Mouse (Mus musculus) embryonic facial prominence, embryonic 15.5 days (tissue): ENCODE results near the gene Tchp. TPM values are rescaled to one million over a fixed set of nuclear protein-coding genes. Genes with fewer than 3 reads are reported as not detected.
A peak's percentile ranks its signal among the peaks of the same experiment; 100 is the strongest.

ENCODE experiments used
- ATAC-seq: fragments of 200-750 bp; cut with Nextera tagmentation; 2 replicates; pipeline ENCODE4 v1.8.0; 2017; ENCODE audit warnings: low read depth, moderate TSS enrichment; ENCODE audit not compliant: insufficient number of reproducible peaks, low FRiP score, low TSS enrichment
- H3K27ac ChIP-seq: fragments of 300-500 bp; sonication (generic); replicated peaks from 2 replicates; pipeline ENCODE4 v1.5.1; 2015; ENCODE audit warnings: mild to moderate bottlenecking, inconsistent platforms
- H3K27me3 ChIP-seq: fragments of 300-500 bp; sonication (generic); 2 replicates; pipeline ENCODE4 v1.6.1; 2015; ENCODE audit warnings: inconsistent platforms
- H3K36me3 ChIP-seq: fragments of 300-500 bp; sonication (generic); 2 replicates; pipeline ENCODE4 v1.6.1; 2015; ENCODE audit warnings: mild to moderate bottlenecking, inconsistent platforms
- H3K4me1 ChIP-seq: fragments of 300-500 bp; sonication (generic); 2 replicates; pipeline ENCODE4 v1.6.1; 2015; ENCODE audit warnings: inconsistent platforms
- H3K4me2 ChIP-seq: fragments of 300-500 bp; sonication (generic); replicated peaks from 2 replicates; pipeline ENCODE4 v1.6.1; 2015; ENCODE audit warnings: mild to moderate bottlenecking, inconsistent platforms
- H3K4me3 ChIP-seq: fragments of 300-500 bp; sonication (generic); replicated peaks from 2 replicates; pipeline ENCODE4 v1.5.1; 2015; ENCODE audit warnings: mild to moderate bottlenecking, inconsistent platforms
- H3K9ac ChIP-seq: fragments of 300-500 bp; sonication (generic); 2 replicates; pipeline ENCODE4 v1.6.1; 2015; ENCODE audit warnings: inconsistent platforms
- H3K9me3 ChIP-seq: fragments of 300-500 bp; sonication (generic); replicated peaks from 2 replicates; pipeline ENCODE4 v1.6.1; 2016; ENCODE audit warnings: inconsistent platforms
- WGBS: fragments of 180-500 bp; shearing (Covaris S2); methylation state at CpG from one replicate; pipeline ENCODE4 v1.1.7; 2015; 5-methylcytosine and 5-hydroxymethylcytosine counted together
- polyA plus RNA-seq: library from polyadenylated mRNA; unstranded; fragments of >200 nt; fragmentation: Nextera tagmentation; extraction: Ambion mirVana; gene quantifications from 2 replicates; pipeline ENCODE4 v1.2.1, GENCODE M21; 2015

The Tchp gene
- polyA plus RNA-seq, 1 experiment from 2014 or later, result 17.4 TPM

GRCm38 (mm10) chr5:114680676-114681285 lies 26.8 kb upstream of the Tchp start:
- no peak overlapping the region for H3K9ac ChIP-seq
- peaks cover 16% of the 10 kb centered on the region for H3K36me3 ChIP-seq
- H3K9me3 ChIP-seq, result no peaks in the 10 kb centered on the region
- H3K27ac ChIP-seq, result peak overlapping the region; percentile 63
- 47% methylated on average over 19 of the region's 19 CpGs for WGBS
- H3K4me3 ChIP-seq, result no peak overlapping the region
- H3K4me2 ChIP-seq, result no peak overlapping the region
- H3K27me3 ChIP-seq, result no peaks in the 10 kb centered on the region
- H3K4me1 ChIP-seq, result peaks cover 51% of the 10 kb centered on the region
- ATAC-seq, result no peak

- Histone ChIP-seq H3K27me3 (no peaks in the 10 kb centered on the region), H3K4me1 (peaks cover 51% of the 10 kb centered on the region), H3K9me3 (no peaks in the 10 kb centered on the region), H3K4me3 (no peak overlapping the region), H3K9ac (no peak overlapping the region), H3K4me2 (no peak overlapping the region), H3K36me3 (peaks cover 8% of the 10 kb centered on the region), H3K27ac (peak overlapping the region; percentile 63)
- WGBS, result 58% methylated on average over 8 of the region's 8 CpGs
- ATAC-seq, result no peak
Observed at GRCm38 (mm10) chr5:114681717-114682116, 25.8 kb upstream of the Tchp start.

- H3K27me3 ChIP-seq, result no peaks in the 10 kb centered on the region
- H3K27ac ChIP-seq, result no peak overlapping the region
- H3K36me3 ChIP-seq, result no peaks in the 10 kb centered on the region
- H3K9ac ChIP-seq, result no peak overlapping the region
- H3K4me3 ChIP-seq, result no peak overlapping the region
- WGBS, result 91% methylated on average over 5 of the region's 5 CpGs
- no peak for ATAC-seq
- H3K4me2 ChIP-seq, result no peak overlapping the region
- peaks cover 53% of the 10 kb centered on the region for H3K4me1 ChIP-seq
- H3K9me3 ChIP-seq, result no peaks in the 10 kb centered on the region
Observed at GRCm38 (mm10) chr5:114685986-114686385, 21.6 kb upstream of the Tchp start.

DNA sequence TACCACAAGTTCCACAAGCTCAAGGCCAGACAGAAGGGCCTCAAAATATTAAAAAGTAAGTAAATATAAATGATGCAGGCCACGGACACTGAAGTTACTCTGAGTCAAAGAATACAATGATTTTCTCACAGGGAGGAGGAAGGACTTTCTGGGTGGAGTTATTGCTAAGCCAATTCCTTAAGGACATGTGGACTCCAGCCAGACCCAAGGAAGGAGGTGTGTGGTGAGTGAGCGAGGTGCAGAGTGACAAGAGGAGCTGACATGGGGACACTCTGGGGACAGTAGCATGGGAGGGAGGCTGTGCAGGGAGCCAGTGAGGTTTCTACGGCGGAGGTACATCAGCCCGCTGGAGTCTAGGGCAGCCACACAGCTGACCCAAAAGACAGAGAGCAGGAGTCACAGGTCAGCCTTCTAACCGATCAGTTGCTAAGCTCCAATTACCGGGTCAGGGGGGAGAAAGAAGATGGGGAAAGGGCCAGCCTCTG lies 20.8 kb upstream of the Tchp start:
- H3K27ac ChIP-seq, result no peak overlapping the region
- ATAC-seq, result no peak

GRCm38 (mm10) chr5:114687901-114688300 lies 19.7 kb upstream of the Tchp start:
- no peak for ATAC-seq
- Histone ChIP-seq H3K9me3 (no peaks in the 10 kb centered on the region), H3K9ac (no peak overlapping the region), H3K27me3 (no peaks in the 10 kb centered on the region), H3K36me3 (no peaks in the 10 kb centered on the region), H3K4me2 (no peak overlapping the region), H3K4me3 (no peak overlapping the region), H3K4me1 (peaks cover 41% of the 10 kb centered on the region), H3K27ac (no peak overlapping the region)

More for the DNA sequence above, 20.8 kb upstream of the Tchp start:
- WGBS, result 56% methylated on average over 7 of the region's 7 CpGs
- no peaks in the 10 kb centered on the region for H3K27me3 ChIP-seq
- no peaks in the 10 kb centered on the region for H3K9me3 ChIP-seq
- H3K9ac ChIP-seq, result no peak overlapping the region
- H3K4me2 ChIP-seq, result no peak overlapping the region
- peaks cover 49% of the 10 kb centered on the region for H3K4me1 ChIP-seq
- H3K4me3 ChIP-seq, result no peak overlapping the region
- H3K36me3 ChIP-seq, result no peaks in the 10 kb centered on the region

DNA sequence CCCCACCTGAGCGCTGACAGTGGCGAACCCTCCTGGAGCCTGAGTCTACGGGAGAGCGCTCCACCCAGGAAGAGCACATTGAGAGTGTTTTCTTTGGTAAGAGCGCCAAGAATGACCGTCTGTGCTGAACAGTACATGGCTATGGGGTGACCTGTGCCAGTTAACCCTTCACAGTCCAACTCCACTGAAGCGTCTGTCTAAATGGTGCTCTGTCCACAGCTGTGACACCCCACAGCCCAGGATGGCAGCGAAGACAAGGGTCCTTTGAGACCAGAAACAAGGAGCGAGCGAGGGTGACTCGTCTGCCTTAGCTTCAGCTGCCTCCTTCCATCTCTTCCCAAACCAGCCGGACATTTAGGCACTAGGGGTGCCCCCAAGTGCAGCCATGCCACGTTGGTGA lies 18.9 kb upstream of the Tchp start:
- Histone ChIP-seq H3K4me3 (peak overlapping the region; percentile 85), H3K9ac (no peak overlapping the region), H3K36me3 (no peaks in the 10 kb centered on the region), H3K27me3 (no peaks in the 10 kb centered on the region), H3K27ac (peak overlapping the region; percentile 39; the same call in 1 of the 2 replicates), H3K4me2 (peak overlapping the region; percentile 82; the same call in 1 of the 2 replicates), H3K4me1 (peaks cover 38% of the 10 kb centered on the region), H3K9me3 (no peaks in the 10 kb centered on the region)
- ATAC-seq, result no peak
- WGBS, result 83% methylated on average over 13 of the region's 13 CpGs

DNA sequence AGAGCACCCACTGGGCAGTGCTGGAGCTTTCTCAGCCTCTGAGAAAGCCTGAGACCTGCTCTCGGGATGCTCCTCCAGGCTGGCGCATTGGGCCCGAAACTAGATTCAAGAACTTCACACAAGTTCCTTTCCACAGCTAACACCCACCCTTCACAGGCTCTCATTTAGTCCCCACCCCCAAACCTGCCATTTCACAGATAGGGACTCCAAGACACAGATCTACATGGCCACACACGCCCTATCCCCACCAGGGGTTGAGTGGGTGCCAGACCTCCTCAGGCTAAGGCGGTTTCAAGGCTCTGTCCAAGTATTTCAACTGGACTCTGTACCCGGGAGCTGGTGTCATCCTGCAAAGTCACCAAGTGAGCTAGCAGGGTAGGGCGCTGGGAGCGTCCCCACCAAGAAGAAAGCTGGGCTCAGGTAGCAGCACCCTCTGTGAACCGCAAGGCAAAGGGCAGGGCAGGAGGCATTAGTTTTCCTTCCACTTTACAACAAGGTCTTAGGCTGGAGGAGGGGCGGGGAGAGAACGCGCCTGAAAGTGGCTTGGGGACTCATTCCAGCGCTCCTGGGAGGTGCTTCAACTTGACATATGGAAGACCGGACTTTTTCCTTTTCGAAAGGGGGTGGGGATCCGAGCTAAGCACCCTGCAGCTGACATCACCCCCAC lies 17.7 kb upstream of the Tchp start:
- H3K4me3 ChIP-seq, result peak overlapping the region; percentile 85
- no peaks in the 10 kb centered on the region for H3K36me3 ChIP-seq
- H3K9ac ChIP-seq, result peak overlapping the region; percentile 75
- peaks cover 29% of the 10 kb centered on the region for H3K4me1 ChIP-seq
- peak overlapping the region; percentile 78 for H3K27ac ChIP-seq
- WGBS, result 17% methylated on average over 16 of the region's 16 CpGs
- no peaks in the 10 kb centered on the region for H3K27me3 ChIP-seq
- H3K4me2 ChIP-seq, result peak overlapping the region; percentile 82
- no peaks in the 10 kb centered on the region for H3K9me3 ChIP-seq
- no peak for ATAC-seq

DNA sequence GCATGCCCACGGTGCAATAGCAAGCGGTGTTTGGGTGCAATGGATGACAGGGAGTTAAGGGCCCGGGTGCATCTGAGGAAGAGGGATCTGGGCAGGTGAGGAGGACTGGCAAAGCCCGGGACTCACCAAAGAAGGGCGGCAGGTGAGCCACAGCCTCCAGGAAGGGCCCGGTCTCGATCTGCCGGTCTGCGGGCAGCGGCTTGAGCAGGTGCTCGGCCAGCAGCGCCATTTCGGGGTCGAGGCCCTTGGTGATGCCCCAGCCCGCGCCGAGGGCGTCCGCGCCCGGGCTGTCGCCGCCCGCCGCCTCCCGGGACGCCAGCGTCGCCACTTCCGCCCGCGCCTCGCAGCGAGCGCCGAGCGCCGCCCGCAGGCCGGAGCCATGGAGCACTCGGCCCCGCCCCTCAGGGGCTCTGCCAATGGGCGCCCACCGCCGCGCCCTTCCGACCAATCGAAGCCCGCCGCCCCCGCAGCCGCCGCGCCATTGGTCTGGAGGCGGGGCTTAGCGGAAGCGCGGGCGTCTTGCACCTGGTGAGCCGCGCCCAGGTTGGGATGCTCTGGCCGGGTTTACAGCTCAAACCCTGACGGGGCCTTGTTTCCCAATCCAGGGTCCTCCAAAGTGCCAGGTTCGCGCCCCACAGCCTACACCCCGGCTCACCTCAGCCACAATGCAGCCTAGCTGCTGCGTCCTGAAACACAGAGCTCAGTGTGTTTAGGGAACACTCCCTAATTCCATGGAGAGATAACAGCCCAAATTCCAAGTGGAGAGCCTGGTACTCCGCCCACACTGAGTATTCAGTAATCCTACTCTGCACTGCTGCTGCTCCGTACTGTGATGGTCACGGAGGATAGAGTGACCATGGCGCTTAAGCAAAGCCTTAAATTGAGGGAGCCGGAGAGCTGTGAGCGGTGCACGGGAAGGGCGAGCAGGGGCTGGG lies 16.7 kb upstream of the Tchp start, which contains the start of gene Gltp:
Gene Gltp, minus strand, starts transcription at position 352 of the 935 bp plus-strand sequence.
- peak; percentile 93 for ATAC-seq
- peak within 1 kb of the TSS; percentile 78 for H3K27ac ChIP-seq
- 3% methylated on average over 70 of the region's 75 CpGs for WGBS

GRCm38 (mm10) chr5:114695775-114696174 lies 11.8 kb upstream of the Tchp start:
- WGBS, result 71% methylated on average over 5 of the region's 5 CpGs
- Histone ChIP-seq H3K4me3 (no peak overlapping the region), H3K9ac (no peak overlapping the region), H3K4me2 (no peak overlapping the region), H3K4me1 (peaks cover 4% of the 10 kb centered on the region), H3K9me3 (no peaks in the 10 kb centered on the region), H3K36me3 (no peaks in the 10 kb centered on the region), H3K27me3 (no peaks in the 10 kb centered on the region), H3K27ac (no peak overlapping the region)
- ATAC-seq, result no peak

More for the DNA sequence above, 16.7 kb upstream of the Tchp start, which contains the start of gene Gltp:
- Histone ChIP-seq H3K36me3 (no peaks in the 10 kb centered on the region), H3K4me2 (peak within 1 kb of the TSS; percentile 82), H3K27me3 (no peaks in the 10 kb centered on the region), H3K9ac (peak within 1 kb of the TSS; percentile 75), H3K4me3 (peak within 1 kb of the TSS; percentile 85), H3K4me1 (peaks cover 22% of the 10 kb centered on the region), H3K9me3 (no peaks in the 10 kb centered on the region)

DNA sequence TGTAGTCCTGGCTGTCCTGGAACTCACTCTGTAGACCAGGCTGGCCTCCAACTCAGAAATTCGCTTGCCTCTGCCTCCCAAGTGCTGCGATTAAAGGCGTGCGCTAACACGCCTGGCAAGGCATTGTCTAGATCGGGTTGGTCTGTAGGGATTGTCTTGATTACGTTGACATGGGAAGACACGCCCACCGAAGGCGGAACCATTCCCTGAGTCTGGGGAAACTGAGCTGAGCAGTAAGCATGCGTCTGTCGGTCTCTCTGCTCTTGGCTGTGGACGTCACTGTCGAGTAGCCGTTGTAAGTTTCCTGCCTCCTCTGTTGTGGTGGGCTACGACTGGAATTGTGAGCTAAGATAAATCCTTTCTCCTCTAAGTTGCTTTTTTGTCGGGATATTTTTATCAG lies 10.6 kb upstream of the Tchp start:
- no peak overlapping the region for H3K9ac ChIP-seq
- H3K4me1 ChIP-seq, result no peaks in the 10 kb centered on the region
- H3K4me2 ChIP-seq, result no peak overlapping the region
- H3K27me3 ChIP-seq, result no peaks in the 10 kb centered on the region
- no peak overlapping the region for H3K4me3 ChIP-seq
- H3K36me3 ChIP-seq, result no peaks in the 10 kb centered on the region
- 82% methylated on average over 17 of the region's 17 CpGs for WGBS
- ATAC-seq, result no peak
- no peak overlapping the region for H3K27ac ChIP-seq
- no peaks in the 10 kb centered on the region for H3K9me3 ChIP-seq
